Mouse (Mus musculus): ENCODE data around the gene Ces2e.
A peak's percentile ranks its signal among the peaks of the same experiment; 100 is the strongest.
"Not testable (repeated sequence)": the region's sequence is repeated elsewhere in the genome, so short reads cannot be mapped to it uniquely, and the experiment has no call there.

Ces2e gene

DNA sequence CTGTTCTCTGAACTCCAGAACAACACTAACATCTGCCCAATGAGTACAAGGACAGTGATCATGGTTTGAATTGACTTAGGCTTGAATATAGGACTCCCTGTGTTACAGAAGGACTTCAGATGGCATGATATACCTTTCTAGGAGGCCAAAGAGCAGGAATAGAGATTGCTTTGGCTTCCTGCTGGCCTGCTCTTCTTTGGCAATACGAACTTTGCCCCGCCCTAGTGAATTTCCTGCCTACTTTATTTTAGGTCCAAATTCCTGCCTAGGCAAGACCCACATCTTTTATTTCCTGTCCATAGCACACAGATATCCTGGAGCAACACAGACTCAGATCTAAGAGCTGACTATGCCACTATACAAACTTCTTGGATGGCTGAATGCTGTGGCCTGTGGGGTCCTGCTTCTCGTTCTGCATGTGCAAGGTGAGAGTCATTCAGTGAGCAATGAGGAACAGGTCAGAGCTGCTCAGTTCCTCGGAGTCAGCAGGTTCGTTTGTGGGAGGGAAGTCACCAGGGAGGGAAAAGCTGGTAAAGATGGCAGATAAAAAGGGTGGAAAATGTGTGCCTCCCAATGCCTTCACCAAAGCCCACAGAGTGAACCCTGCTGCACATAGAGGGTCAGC, at the start of gene Ces2e:
Gene Ces2e, plus strand, starts transcription at position 289 of the 625 bp plus-strand sequence.
- peak; percentile 58 to 61 for DNase-seq

DNA sequence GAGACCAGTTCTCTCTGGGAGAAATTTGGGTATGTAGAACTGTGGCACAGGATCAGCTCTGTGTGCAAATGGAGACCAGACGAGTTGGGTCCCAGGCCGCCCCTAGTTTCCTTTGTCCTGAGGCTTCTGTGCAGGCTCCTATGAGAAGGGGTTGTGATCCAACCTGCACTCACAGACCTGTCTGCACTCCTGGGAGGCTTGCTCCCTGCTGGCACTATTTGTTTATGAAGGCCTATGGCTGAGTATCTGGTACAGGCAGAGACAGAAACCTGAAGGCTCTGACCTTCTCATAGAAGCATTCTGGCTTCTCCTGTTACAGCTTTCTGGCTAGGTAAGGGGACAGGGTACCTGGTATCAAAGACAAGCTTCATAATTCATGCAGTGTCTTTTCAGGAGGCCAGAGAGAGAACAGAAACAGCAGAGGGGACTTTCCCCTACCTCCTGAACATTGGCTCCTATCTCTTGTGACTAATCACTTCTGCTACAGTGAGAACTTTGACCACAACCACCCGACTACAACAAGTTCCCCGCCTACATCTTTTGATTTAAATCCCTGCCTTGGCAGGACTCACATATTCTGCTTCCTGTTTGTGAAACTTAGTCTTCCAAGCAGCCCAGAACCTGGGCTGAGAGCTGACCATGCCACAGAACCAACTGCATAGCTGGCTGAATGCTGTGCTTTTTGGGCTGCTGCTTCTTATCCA, 39.7 kb upstream of the Ces2e start:
- DNase-seq, result not testable (repeated sequence)

GRCm38 (mm10) chr8:104901746-104902145, 24.3 kb upstream of the Ces2e start:
- DNase-seq, result no peak

DNA sequence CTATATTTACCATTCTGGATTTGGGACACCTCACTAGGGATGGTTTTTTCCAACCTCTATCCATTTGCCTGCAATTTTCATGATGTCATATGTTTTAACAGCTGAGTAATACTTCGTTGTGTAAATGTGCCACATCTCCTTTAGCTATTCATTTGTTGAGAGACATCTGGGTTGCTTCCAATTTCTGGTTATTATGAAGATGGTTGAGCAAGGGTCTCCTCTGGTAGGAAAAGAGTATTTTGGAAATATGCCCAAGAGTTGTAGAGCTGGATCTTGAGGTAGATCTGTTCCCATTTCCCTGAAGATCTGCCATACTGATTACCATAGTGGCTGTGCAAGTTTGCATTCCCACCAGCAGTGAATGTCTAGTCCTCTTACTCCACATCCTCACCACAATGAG, 18.9 kb upstream of the Ces2e start:
- peak in 1 of 2 experiments; percentile 17 for DNase-seq

GRCm38 (mm10) chr8:104909021-104909420, 17.0 kb upstream of the Ces2e start:
- DNase-seq, result peak; percentile 63 to 66

GRCm38 (mm10) chr8:104909651-104910050, 16.4 kb upstream of the Ces2e start:
- not testable (repeated sequence) for DNase-seq

- DNase-seq, result no peak
These were observed 1.2 kb downstream of the Ces2e start for GRCm38 (mm10) chr8:104927301-104927700.

GRCm38 (mm10) chr8:104944665-104945064, 18.6 kb downstream of the Ces2e start:
- DNase-seq, result peak in 1 of 2 experiments; percentile 11

- no peak for DNase-seq
These were observed 21.0 kb downstream of the Ces2e start, which contains the start of gene Ces2f for GRCm38 (mm10) chr8:104947056-104947455. TSS of gene Ces2f (plus strand) at chr8:104947356.

DNA sequence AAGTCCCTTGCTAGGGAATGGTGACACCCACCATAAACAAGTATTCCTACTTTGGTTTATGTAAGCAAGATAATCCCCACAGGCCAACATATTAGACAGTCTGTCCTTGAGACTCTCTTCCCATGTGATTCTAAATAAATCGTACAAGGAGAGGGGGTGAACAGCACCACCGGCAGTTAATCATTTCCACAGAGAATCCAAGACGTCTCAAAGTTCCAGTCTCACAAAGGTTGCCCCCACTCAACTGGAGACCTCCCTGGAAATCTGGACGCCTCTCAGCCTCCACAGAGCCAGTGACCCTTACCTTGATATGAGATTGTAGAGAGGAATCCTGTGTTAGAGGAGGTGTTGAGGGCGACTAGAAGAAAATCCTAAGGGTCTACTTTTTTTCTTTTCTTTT, 23.0 kb downstream of the Ces2e start:
- DNase-seq, result peak; percentile 60 to 69

GRCm38 (mm10) chr8:104961537-104961961, 35.5 kb downstream of the Ces2e start, which contains the start of gene Ces2g:
TSS of gene Ces2g (plus strand) at chr8:104961718.
- DNase-seq, result peak; percentile 21 to 42

GRCm38 (mm10) chr8:104962229-104962901, 36.3 kb downstream of the Ces2e start:
- no peak for DNase-seq

- DNase-seq, result no peak
These were observed 37.4 kb downstream of the Ces2e start for GRCm38 (mm10) chr8:104963375-104963894.

DNA sequence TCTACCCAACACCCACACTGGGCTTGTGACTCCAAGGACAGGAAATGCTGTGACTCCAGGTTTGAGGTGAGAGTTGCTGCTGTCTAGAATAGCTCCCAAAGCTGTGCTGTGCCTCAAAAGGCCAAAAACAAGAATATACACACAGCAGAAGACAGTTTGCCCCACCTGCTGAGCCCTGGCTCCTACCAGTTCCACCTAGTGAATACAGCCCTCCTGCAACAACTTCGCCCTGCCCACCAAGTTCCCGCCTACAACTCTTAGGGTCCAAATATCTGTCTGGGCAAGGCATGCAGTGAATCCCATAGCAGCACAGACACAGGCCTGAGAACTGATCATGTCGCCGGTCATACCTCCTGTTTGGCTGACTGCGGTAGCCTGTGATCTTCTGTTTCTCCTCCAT, 58.1 kb downstream of the Ces2e start:
- peak; percentile 18 to 41 for DNase-seq

Measured in kidney, adult 8-10 months (tissue).